Mouse (Mus musculus) c-Kit-positive CD71-negative TER-119-negative erythroid progenitor cells, embryonic 14.5 days (primary cell): ENCODE results near the gene Efna5.

ENCODE experiments used
- DNase-seq: peaks from one replicate; pipeline ENCODE4 v3.0.0-alpha.2; 2013; ENCODE audit warnings: low read depth

Gene Efna5

GRCm38 (mm10) chr17:62656591-62656990 is 224.5 kb downstream of the Efna5 start:
- no peak for DNase-seq

GRCm38 (mm10) chr17:62655819-62656355 is 225.2 kb downstream of the Efna5 start:
- no peak for DNase-seq

- DNase-seq: no peak
These were observed 228.7 kb downstream of the Efna5 start for GRCm38 (mm10) chr17:62652451-62652850.

DNA sequence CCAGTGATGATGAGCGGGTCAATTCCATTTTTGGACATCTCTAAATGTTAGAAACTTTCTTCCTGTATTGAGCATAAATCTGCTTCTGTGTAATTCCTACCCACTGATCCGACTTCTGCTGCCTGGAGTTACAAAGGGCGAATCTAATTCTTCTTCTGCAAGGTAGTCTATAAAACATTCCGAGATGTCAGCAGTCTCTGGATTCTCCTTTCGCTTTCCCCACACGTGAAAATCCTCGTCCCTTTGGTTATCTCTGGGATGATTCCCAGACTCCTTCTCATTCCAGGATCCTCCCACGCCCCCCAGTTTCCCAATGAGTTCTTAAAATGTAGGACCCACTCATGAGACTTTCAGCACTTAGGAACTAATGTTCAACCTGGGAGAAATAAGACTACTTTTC is 229.4 kb downstream of the Efna5 start:
- no peak for DNase-seq

DNA sequence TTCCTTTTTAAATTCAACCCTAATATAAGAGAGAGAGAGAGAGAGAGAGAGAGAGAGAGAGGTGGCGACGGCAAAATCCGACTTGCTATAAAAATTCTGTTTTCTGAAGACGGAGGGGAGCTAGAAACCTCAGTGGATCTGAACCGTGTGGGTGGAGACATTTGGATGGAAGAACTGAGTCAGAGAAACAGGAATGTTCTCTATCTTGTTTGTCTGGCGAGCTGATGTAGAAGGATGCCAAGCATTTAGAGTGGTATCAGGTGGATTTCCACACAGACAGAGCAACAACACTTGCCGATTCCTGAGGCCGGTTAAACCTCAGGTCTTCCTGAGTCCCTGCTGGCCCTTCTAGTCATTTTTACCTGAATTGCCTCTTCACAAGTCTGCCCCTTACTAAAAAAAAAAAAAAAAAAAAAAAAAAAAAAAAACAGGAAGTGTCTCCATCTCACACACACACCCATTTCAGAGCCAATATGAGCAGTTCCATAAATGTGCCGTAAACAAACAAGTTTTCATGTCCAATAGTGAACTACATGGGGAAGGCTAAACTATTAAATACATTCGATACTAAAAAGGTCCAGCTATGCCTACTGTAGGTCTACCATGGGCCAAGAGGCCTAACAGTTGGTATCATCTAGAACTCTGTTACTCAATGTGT is 231.7 kb downstream of the Efna5 start:
- no peak for DNase-seq

DNA sequence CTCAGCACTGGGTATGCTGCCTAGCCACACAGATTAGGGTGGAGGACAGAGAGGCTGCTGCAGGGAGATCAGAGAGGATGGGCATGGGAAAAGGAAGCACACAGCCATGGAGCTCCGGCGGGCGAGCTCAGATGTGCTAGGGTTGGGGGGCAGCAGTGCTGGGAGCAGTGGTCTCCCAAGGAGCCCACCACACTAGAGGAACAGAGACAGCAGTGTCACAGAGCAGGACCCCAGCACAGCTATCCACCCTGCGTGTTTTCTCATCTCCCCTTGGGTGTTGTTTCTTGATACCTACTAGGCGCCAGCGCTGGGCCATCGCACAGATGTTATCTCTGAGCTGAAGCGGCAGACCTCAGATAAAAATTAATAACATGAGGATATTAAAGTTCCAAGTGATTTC is 234.3 kb downstream of the Efna5 start:
- DNase-seq: no peak

DNA sequence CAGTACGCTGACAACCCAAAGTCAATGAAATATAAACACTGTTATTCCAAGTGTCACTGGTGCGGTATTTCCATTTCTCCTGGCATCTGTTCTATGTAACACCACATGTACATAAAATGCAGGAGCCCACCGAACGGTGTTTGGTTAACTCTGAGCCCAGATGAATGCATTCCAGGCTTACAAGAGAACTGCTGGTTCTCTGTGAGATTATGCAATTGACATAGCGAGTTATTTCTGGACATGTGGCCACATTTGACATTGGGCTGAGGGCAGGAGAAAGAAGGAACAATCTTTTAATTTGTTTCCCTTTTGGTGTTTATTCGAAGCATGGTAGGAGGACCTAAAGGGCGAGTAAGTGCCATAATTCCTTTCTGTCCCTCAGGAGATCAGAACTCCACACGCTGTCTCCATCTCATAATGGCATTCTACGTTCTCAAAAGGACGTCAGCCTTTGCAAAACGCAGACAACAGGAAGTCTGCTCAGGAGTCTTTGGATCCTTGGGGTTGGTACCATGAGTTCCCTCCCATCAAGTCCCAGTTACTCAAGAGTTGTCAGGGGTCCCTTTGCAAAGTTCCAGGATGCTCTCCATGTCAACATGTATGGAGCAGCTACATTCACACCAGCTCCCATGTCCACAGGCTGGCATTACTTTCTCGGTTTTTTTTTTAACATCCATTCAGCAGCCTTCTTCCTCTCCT is 238.5 kb downstream of the Efna5 start:
- no peak for DNase-seq

DNA sequence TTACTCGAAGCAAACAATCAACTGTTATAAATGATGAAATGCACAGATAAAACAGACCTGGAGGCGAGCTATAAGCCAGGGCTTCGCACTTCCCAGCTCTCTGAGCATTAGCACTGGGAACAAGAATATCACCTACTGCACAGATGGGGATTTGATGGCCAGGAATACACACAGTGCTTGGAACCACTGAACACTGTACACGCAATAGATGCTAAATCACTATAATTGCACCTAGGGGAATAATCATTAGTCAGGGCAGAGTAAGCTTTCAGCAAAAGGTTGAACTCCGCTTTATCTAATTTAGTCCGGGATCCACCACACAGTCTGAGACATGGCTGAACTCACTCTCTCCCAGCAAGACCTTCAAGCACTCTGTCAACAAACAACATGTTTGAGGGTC is 240.5 kb downstream of the Efna5 start:
- DNase-seq: no peak

DNA sequence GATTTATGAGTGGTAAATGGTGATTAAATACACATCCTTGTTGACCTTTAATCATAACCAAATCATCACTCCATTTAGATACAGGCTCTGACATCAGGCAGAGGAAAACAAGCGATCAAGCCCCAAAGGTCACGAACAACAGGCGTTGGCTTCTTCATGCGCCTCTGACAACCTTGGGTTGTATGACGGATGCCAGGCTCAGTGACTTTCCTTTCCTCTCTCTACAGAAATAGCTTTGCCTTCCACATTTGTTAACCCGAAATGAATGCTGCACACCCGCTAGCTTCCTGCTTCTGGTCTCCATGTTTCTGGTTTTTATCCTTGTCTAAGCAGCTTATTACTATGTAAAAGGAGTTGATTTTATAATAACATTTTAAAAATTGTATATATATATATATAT is 244.2 kb downstream of the Efna5 start:
- DNase-seq: no peak

DNA sequence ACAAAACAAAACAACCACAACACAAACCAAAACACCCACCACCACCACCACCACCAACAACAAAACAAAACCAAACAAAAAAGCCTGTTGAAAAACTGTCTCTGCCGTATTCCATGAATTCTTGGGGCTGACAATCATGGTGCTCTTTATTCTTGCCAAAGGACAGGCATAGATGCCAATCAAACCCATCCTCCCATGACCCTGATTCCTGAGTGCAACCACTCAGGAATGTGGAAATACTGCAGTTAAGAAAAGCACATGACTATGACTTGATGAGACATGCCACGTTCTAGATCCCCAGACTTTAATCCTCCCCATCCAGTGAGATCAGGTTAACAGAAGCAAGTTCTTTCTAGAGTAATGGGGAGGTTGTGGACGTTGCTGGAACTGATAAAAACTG is 246.2 kb downstream of the Efna5 start:
- no peak for DNase-seq

GRCm38 (mm10) chr17:62628474-62628873 is 252.6 kb downstream of the Efna5 start:
- no peak for DNase-seq

GRCm38 (mm10) chr17:62627508-62627907 is 253.6 kb downstream of the Efna5 start:
- no peak for DNase-seq

DNA sequence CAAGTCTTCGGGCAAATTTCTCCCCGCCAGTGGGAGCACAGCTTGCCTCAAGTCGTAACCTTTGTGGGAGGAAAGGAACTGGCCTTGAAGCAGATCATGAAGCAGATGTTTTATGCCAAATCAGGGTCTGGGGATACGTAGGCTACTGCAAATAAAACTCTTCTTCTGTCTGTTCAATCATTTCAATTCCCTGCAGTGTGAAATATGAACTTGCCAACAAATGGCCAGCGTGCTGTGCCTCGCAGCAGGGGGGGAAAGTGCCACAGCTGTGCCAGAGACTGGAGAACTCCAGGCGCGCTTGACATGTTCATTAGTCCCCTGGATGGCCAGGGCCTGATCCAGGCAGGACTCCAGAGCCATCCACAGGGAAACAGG is 255.5 kb downstream of the Efna5 start:
- DNase-seq: no peak

- DNase-seq: no peak
These were observed 256.1 kb downstream of the Efna5 start for GRCm38 (mm10) chr17:62624804-62625645.

DNA sequence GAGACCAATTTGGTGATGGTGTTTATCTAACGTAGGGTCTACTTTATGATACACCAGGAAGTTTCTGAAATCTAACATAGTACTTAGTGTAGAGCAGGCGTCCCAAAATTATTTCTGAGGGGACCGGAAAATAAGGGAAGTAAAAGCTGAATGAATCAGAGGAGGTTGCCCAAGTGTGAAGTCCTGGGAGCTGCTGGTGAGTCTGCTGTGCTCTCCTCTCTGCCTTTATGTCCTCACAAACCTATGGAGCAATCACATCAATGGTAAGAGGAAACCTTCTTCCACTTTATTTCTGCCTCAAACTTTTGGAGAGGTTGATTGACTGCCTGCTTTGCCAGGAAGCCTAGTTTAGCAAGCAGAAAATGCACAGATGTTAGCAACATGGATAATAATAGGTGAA is 257.9 kb downstream of the Efna5 start:
- no peak for DNase-seq

DNA sequence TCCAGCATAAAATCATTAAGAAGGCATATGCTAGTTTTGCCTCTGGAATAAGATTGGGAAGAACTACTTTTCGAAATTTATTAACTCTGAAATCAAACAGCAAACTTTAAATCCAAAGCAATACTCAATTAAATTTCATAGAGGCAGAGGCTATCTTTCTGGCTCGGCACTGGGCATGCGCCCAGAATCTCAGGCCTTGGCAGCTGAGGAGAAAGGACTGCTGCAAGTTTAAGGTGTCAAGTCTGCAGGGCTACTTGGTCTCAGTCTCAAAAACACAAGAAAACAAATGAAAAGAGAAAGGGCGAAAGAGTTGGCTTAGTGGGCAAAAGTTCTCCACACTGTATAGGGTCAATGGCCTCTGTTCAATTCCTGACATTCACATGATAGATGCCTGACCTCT is 258.6 kb downstream of the Efna5 start:
- no peak for DNase-seq

DNA sequence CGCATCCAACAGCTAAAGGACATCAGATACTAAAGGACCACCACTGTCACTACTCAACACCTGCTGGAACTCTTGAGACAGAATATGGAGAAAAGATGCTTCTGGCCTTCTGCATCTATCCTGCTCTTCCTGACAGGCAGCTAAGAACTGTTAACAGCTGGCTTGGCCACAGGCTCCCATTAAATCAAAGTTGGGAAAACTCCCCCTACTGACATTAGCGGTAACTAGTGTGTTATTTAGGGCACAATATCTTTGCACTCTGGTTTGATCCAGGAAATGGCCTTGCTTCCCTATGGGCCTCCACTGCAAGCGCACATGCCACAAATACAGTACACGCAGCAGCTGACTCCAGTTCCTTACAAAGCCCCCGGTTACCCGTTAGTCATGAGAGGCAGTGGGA is 266.0 kb downstream of the Efna5 start:
- DNase-seq: no peak

GRCm38 (mm10) chr17:62614708-62615107 is 266.4 kb downstream of the Efna5 start:
- DNase-seq: no peak

DNA sequence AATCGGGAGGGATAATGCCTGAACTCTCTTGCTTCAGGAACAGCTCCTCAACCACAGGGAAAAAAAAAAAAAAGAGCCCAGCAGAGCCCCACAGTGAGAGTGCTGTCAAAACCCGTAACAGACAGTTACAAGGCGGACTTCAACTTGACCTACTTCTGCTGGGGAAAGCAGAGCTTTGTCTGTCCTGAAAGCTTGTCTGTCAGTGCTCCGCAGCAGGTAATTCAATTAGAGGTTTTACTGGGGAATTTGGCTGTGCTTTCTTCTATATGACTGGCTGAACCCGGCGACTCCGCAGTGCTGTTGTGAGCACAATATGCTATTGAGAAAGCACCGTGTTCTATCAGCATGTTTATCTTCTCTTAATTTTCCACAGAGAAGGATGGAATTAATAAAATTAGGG is 266.9 kb downstream of the Efna5 start:
- no peak for DNase-seq

DNA sequence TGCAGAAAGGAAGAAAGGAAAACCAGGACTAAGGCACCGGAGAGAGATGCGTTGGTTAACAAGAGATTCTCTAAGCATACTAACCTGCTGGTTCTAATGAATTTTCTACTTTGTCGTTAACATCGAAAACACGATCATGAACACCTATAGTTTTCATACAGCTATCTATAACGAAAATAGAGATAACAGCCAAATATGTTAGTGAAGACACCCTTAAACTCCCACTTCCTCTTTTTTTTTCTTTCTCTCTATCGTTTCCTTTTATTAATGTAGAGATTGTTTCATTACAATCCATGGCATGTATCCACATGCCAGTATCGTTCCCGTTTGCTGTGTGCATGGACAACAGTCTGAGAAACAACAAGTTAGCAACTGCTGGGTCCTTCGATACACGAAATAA is 267.9 kb downstream of the Efna5 start:
- no peak for DNase-seq

GRCm38 (mm10) chr17:62608145-62608544 is 273.0 kb downstream of the Efna5 start:
- DNase-seq: no peak

DNA sequence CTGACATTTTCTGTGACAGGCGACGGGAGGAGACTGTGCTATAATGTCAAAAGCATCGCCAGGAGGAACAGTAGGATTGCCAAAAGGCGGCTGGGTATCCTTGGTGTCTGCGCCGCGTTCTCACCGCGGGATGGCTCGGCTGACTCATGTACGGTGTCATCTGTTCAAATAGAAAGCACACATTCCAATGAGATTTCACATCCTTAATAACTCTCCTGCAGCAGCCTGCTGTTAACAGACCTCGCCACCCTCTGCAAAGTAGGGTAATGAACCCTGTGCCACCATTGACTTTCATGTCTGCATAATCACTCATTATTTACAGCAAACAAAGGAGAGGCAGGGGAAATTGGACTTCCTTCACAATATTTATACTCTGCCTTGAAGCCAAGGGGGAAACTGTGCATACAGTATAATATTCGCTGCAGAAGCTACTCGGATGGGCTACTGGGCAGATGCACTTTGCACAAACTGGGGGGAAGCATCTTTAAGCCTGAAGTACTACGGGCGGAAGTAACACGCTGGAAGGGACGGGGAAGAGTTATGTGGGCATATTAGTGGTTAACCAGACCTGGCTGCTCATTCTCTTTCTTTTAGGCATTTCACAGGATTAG is 273.7 kb downstream of the Efna5 start:
- no peak for DNase-seq
